Mouse (Mus musculus) liver, adult 2 months (tissue): Measurements from ENCODE around the gene Numbl. TPM values are rescaled to one million over a fixed set of nuclear protein-coding genes. Genes with fewer than 3 reads are reported as not detected.
"Not testable (repeated sequence)": the region's sequence is repeated elsewhere in the genome, so short reads cannot be mapped to it uniquely, and the experiment has no call there.

ENCODE experiments used
- DNase-seq: peaks from one replicate; pipeline ENCODE4 v3.0.0-alpha.2; 2011; ENCODE audit warnings: low read depth, low spot score; ENCODE audit errors: extremely low read depth
- H3K27ac ChIP-seq: fragments of 200-500 bp; replicated peaks from 2 replicates; pipeline ENCODE4 v1.5.1; 2012; ENCODE audit warnings: low read depth, mild to moderate bottlenecking, control low read depth, inconsistent platforms, low read length; ENCODE audit not compliant: insufficient read depth
- H3K27me3 ChIP-seq: fragments of 200-500 bp; 2 replicates; pipeline ENCODE4 v1.6.1; 2012; ENCODE audit warnings: mild to moderate bottlenecking, moderate library complexity, low read length, inconsistent platforms; ENCODE audit not compliant: control insufficient read depth, insufficient read depth
- H3K36me3 ChIP-seq: fragments of 200-500 bp; 2 replicates; pipeline ENCODE4 v1.6.1; 2012; ENCODE audit warnings: low read length, inconsistent platforms; ENCODE audit not compliant: control insufficient read depth, insufficient read depth
- H3K4me1 ChIP-seq: fragments of 200-500 bp; 2 replicates; pipeline ENCODE4 v1.6.1; 2011; ENCODE audit warnings: low read length; ENCODE audit not compliant: control insufficient read depth, insufficient read depth
- H3K4me3 ChIP-seq: fragments of 200-500 bp; 2 replicates; pipeline ENCODE4 v1.5.1; 2011; ENCODE audit warnings: low read depth, mild to moderate bottlenecking, control low read depth, low read length, moderate library complexity; ENCODE audit not compliant: insufficient read depth
- H3K79me2 ChIP-seq: fragments of 200-500 bp; 2 replicates; pipeline ENCODE4 v1.6.1; 2012; ENCODE audit warnings: inconsistent platforms, mild to moderate bottlenecking, low read length, moderate library complexity; ENCODE audit not compliant: control insufficient read depth, insufficient read depth
- H3K9ac ChIP-seq: fragments of 200-500 bp; 2 replicates; pipeline ENCODE4 v1.6.1; 2012; ENCODE audit warnings: low read depth, mild to moderate bottlenecking, control low read depth, inconsistent platforms, low read length
- CTCF ChIP-seq: fragments of 200-500 bp; IDR thresholded peaks from 2 replicates; pipeline ENCODE4 v1.5.1; 2011; ENCODE audit warnings: low read depth, low read length, control low read depth
- POLR2A ChIP-seq: fragments of 200-500 bp; IDR thresholded peaks from 2 replicates; pipeline ENCODE4 v1.6.1; 2011; ENCODE audit warnings: low read length, control low read depth; ENCODE audit not compliant: insufficient read depth; ENCODE audit errors: extremely low read depth
- WGBS: fragments of 180-500 bp; shearing (Covaris S2); methylation state at CpG from one replicate; pipeline ENCODE4 v1.1.7; 2018; 5-methylcytosine and 5-hydroxymethylcytosine counted together
- polyA plus RNA-seq: library from polyadenylated mRNA; depleted of rRNA; stranded (reverse); fragments of >200 nt; gene quantifications from 2 replicates; pipeline ENCODE4 v1.2.3, GENCODE M21; 2012
- total RNA-seq: library from RNA; depleted of rRNA; stranded (reverse); fragments of >200 nt; gene quantifications from 2 replicates; pipeline ENCODE4 v1.2.3, GENCODE M21; 2014

The Numbl gene
- total and polyA plus RNA-seq, 2 experiments = 0.46 to 1.5 TPM

DNA sequence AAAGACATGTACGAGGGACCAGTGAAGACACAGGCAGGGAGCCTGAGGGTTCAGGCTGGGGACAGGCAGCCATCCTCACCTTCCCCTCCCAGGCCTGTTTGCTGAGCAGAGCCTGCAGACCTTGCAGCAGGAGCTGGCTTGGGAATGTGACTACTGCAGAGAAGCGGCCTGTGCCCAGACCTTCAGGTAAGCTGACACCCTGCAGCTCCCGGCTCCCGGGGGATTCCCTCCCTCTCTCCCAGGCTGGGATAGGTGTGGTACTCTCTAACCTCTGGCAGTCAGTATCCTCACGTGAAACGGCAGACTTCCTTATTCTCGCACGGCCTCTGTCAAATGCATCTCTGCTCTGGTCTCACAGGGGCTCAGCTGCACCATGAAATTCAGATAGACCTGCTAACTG is 15.0 kb upstream of the Numbl start:
- WGBS = 78% methylated on average over 8 of the region's 8 CpGs
- H3K27ac ChIP-seq = no peak overlapping the region
- no peak for DNase-seq

DNA sequence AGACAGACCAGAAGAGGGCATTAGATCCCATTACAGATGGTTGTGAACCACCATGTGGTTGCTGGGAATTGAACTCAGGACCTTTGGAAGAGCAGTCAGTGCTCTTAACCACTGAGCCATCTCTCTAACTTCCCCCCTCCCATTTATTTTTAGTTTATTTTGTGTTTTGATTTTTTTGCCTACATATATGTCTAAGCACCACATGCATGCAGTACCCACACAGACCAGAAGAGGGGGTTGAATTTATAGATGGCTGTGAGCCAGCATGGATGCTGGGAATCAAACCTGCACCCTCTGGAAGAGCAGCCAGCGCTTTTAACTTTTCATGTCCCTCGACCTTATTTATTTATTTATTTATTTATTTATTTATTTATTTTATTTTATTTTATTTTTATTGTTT is 14.1 kb upstream of the Numbl start:
- not testable (repeated sequence) for DNase-seq, H3K9ac ChIP-seq, H3K27me3 ChIP-seq, H3K79me2 ChIP-seq, H3K4me3 ChIP-seq, H3K27ac ChIP-seq, H3K36me3 ChIP-seq, H3K4me1 ChIP-seq
- 90% methylated on average over 2 of the region's 2 CpGs for WGBS
- TF ChIP-seq CTCF = peak; percentile 33; the same call in 1 of the 2 replicates

More for the DNA sequence above, 15.0 kb upstream of the Numbl start:
- TF ChIP-seq CTCF (no peak), POLR2A (no peak)
- Histone ChIP-seq H3K27me3 (no peaks in the 10 kb centered on the region), H3K79me2 (no peaks in the 10 kb centered on the region), H3K4me1 (no peaks in the 10 kb centered on the region), H3K36me3 (peaks cover 2% of the 10 kb centered on the region; the same call in 1 of the 2 replicates), H3K4me3 (no peak overlapping the region), H3K9ac (no peak overlapping the region)

GRCm38 (mm10) chr7:27249146-27249545 is 9.1 kb upstream of the Numbl start:
- Histone ChIP-seq H3K27ac (no peak overlapping the region), H3K4me3 (no peak overlapping the region), H3K9ac (no peak overlapping the region), H3K79me2 (no peaks in the 10 kb centered on the region), H3K4me1 (no peaks in the 10 kb centered on the region), H3K36me3 (no peaks in the 10 kb centered on the region), H3K27me3 (no peaks in the 10 kb centered on the region)
- 96% methylated on average over 2 of the region's 2 CpGs for WGBS
- TF ChIP-seq CTCF = peak; percentile 16; the same call in 1 of the 2 replicates
- no peak for TF ChIP-seq POLR2A
- no peak for DNase-seq

DNA sequence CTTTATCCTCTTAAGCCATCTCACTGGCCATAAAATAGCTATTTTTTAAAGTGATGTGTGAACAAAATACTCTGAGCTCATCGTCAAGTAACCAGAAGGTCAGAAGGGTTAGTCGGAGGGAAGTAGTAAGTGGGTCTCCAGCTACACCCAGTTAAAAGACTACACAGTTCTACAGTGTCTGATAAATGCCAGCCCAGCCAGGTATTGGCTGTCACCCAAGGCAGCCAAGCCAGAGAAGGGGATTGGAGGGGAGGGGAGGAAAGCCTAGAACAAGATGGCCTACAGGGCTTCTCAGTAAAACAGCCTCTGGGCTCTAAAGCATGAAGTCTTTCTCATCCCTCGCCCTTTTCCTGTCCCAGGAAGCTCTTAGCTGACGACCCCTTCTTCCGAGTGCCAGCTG is 8.3 kb upstream of the Numbl start:
- DNase-seq = no peak
- H3K4me3 ChIP-seq = no peak overlapping the region
- no peaks in the 10 kb centered on the region for H3K36me3 ChIP-seq
- H3K27me3 ChIP-seq = no peaks in the 10 kb centered on the region
- no peaks in the 10 kb centered on the region for H3K4me1 ChIP-seq
- 86% methylated on average over 5 of the region's 5 CpGs for WGBS
- no peak overlapping the region for H3K9ac ChIP-seq
- no peaks in the 10 kb centered on the region for H3K79me2 ChIP-seq
- no peak overlapping the region for H3K27ac ChIP-seq
- TF ChIP-seq POLR2A (no peak), CTCF (no peak)

DNA sequence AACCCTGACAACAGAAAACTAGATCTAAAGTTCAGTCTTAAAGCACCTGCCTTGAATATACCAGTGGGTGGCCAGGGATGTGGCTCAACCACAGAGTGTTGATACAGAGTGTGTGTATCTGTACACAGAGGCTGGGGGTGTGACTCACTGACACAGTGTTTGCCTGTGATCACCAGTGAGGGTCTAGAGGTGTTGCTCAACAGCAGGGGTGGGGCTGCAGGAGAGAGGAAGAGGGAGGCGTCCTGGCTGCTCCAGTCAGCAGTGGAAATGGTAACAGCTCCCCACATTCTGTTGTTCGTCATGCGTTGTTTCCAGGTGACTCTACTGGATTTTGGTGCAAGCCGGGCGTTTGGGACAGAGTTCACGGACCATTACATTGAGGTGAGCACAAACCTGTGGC is 6.3 kb upstream of the Numbl start:
- H3K36me3 ChIP-seq = no peaks in the 10 kb centered on the region
- H3K27me3 ChIP-seq = no peaks in the 10 kb centered on the region
- H3K27ac ChIP-seq = peak overlapping the region; percentile 30; the same call in 1 of the 2 replicates
- WGBS = 30% methylated on average over 6 of the region's 6 CpGs
- H3K4me1 ChIP-seq = no peaks in the 10 kb centered on the region
- no peaks in the 10 kb centered on the region for H3K79me2 ChIP-seq
- H3K4me3 ChIP-seq = no peak overlapping the region
- no peak for TF ChIP-seq POLR2A
- TF ChIP-seq CTCF = no peak
- no peak overlapping the region for H3K9ac ChIP-seq
- peak; percentile 68 for DNase-seq

DNA sequence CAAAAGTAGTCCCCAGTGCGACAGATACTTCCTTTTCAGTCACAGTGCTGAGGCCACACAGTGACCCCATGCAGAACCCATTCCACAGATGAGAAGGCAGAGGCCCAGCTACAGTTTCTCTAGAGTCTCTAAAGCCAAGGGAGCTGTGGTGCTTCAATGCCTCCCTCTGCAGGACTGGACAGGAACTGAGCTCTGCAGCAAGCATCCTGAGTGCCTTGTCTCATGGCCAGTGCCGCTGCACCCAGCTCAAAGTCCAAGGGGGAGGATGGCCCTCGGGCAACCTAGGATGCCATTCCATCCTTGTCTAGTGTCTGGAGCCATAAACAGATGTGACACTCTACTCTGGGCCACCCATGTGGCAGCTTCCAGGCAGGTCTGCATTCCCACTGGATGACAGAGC is 2.5 kb upstream of the Numbl start:
- peak; percentile 57 for DNase-seq
- Histone ChIP-seq H3K4me1 (peaks cover 8% of the 10 kb centered on the region), H3K9ac (no peak overlapping the region), H3K36me3 (no peaks in the 10 kb centered on the region), H3K4me3 (no peak overlapping the region), H3K27ac (no peak overlapping the region), H3K79me2 (no peaks in the 10 kb centered on the region), H3K27me3 (no peaks in the 10 kb centered on the region)
- TF ChIP-seq POLR2A (no peak), CTCF (peak; percentile 85)
- WGBS = 42% methylated on average over 3 of the region's 3 CpGs
